Mouse (Mus musculus): ENCODE measurements at regions not wholly inside any gene's neighbourhood (a gene's known extent, or its start where the extent isn't known, plus 50 kb on each side); places are given as distances from the start of the nearest gene placed in this dataset.
A peak's percentile ranks its signal among the peaks of the same experiment; 100 is the strongest.

- Histone ChIP-seq H3K27ac (no peak overlapping the region), H3K4me3 (no peak overlapping the region)
- TF ChIP-seq CTCF (conservative IDR thresholded peaks at IDR 0.05): no peak
- DNase-seq (ENCODE audit: low spot score in 2 of 2): no peak
These were observed 178.6 kb upstream of the Prickle1 start for GRCm38 (mm10) chr15:93774340-93774739.

GRCm38 (mm10) chr15:93766981-93767380 is 171.3 kb upstream of the Prickle1 start:
- H3K27ac ChIP-seq: no peak overlapping the region
- DNase-seq (ENCODE audit: low spot score in 2 of 2): no peak
- no peak for TF ChIP-seq CTCF (conservative IDR thresholded peaks at IDR 0.05)
- H3K4me3 ChIP-seq: no peak overlapping the region

GRCm38 (mm10) chr15:93763047-93763446 is 167.4 kb upstream of the Prickle1 start:
- DNase-seq (ENCODE audit: low spot score in 2 of 2): no peak
- Histone ChIP-seq H3K27ac (no peak overlapping the region), H3K4me3 (no peak overlapping the region)
- no peak for TF ChIP-seq CTCF (conservative IDR thresholded peaks at IDR 0.05)

GRCm38 (mm10) chr15:93758204-93758836 is 162.6 kb upstream of the Prickle1 start:
- H3K4me3 ChIP-seq: no peak overlapping the region
- H3K27ac ChIP-seq: no peak overlapping the region
- no peak for TF ChIP-seq CTCF (conservative IDR thresholded peaks at IDR 0.05)
- DNase-seq (ENCODE audit: low spot score in 2 of 2): no peak

- Histone ChIP-seq H3K27ac (no peak overlapping the region), H3K4me3 (no peak overlapping the region; the same call in 1 of the 2 replicates)
- no peak for TF ChIP-seq CTCF (conservative IDR thresholded peaks at IDR 0.05)
- no peak for DNase-seq (ENCODE audit: low spot score in 2 of 2)
These were observed 160.3 kb upstream of the Prickle1 start for GRCm38 (mm10) chr15:93755989-93756388.

GRCm38 (mm10) chr15:93751817-93752216 is 156.1 kb upstream of the Prickle1 start:
- H3K4me3 ChIP-seq: no peak overlapping the region
- peak; percentile 12 to 37 for DNase-seq (ENCODE audit: low spot score in 2 of 2)
- no peak overlapping the region for H3K27ac ChIP-seq
- 0 out of 2 replicates have a peak, but pooled peaks have one; percentile 6 for TF ChIP-seq CTCF (conservative IDR thresholded peaks at IDR 0.05)

GRCm38 (mm10) chr15:93750953-93751352 is 155.3 kb upstream of the Prickle1 start:
- Histone ChIP-seq H3K27ac (no peak overlapping the region), H3K4me3 (no peak overlapping the region)
- peak; percentile 71 for TF ChIP-seq CTCF (conservative IDR thresholded peaks at IDR 0.05)
- DNase-seq (ENCODE audit: low spot score in 2 of 2): peak; percentile 25 to 41

GRCm38 (mm10) chr15:93744191-93744945 is 148.7 kb upstream of the Prickle1 start:
- no peak for TF ChIP-seq CTCF (conservative IDR thresholded peaks at IDR 0.05)
- DNase-seq (ENCODE audit: low spot score in 2 of 2): no peak
- Histone ChIP-seq H3K4me3 (no peak overlapping the region), H3K27ac (no peak overlapping the region)

- DNase-seq (ENCODE audit: low spot score in 2 of 2): no peak
- no peak overlapping the region for H3K4me3 ChIP-seq
- no peak for TF ChIP-seq CTCF (conservative IDR thresholded peaks at IDR 0.05)
- H3K27ac ChIP-seq: no peak overlapping the region
These were observed 138.2 kb upstream of the Prickle1 start for GRCm38 (mm10) chr15:93733731-93734510.

- H3K27ac ChIP-seq: no peak overlapping the region
- TF ChIP-seq CTCF (conservative IDR thresholded peaks at IDR 0.05): no peak
- no peak overlapping the region for H3K4me3 ChIP-seq
- no peak for DNase-seq (ENCODE audit: low spot score in 2 of 2)
These were observed 137.1 kb upstream of the Prickle1 start for GRCm38 (mm10) chr15:93732825-93733224.

- DNase-seq (ENCODE audit: low spot score in 2 of 2): no peak
- H3K4me3 ChIP-seq: no peak overlapping the region
- TF ChIP-seq CTCF (conservative IDR thresholded peaks at IDR 0.05): no peak
- no peak overlapping the region for H3K27ac ChIP-seq
These were observed 135.5 kb upstream of the Prickle1 start for GRCm38 (mm10) chr15:93731161-93731560.

GRCm38 (mm10) chr15:93715443-93715842 is 119.8 kb upstream of the Prickle1 start:
- Histone ChIP-seq H3K27ac (no peak overlapping the region), H3K4me3 (no peak overlapping the region)
- DNase-seq (ENCODE audit: low spot score in 2 of 2): no peak
- TF ChIP-seq CTCF (conservative IDR thresholded peaks at IDR 0.05): no peak

- DNase-seq (ENCODE audit: low spot score in 2 of 2): peak in 1 of 2 experiments; percentile 49
- no peak overlapping the region for H3K4me3 ChIP-seq
- H3K27ac ChIP-seq: no peak overlapping the region
- no peak for TF ChIP-seq CTCF (conservative IDR thresholded peaks at IDR 0.05)
These were observed 117.7 kb upstream of the Prickle1 start for GRCm38 (mm10) chr15:93713428-93713827.

Measured in layer of hippocampus, adult 2 months (tissue).